Mouse (Mus musculus): ENCODE data around the gene 2010111I01Rik. TPM values are rescaled to one million over a fixed set of nuclear protein-coding genes. Genes with fewer than 3 reads are reported as not detected.
A peak's percentile ranks its signal among the peaks of the same experiment; 100 is the strongest.
"Not testable (repeated sequence)": the region's sequence is repeated elsewhere in the genome, so short reads cannot be mapped to it uniquely, and the experiment has no call there.

2010111I01Rik gene
- polyA plus RNA-seq, 1 experiment from 2014 or later, result 30.9 TPM

DNA sequence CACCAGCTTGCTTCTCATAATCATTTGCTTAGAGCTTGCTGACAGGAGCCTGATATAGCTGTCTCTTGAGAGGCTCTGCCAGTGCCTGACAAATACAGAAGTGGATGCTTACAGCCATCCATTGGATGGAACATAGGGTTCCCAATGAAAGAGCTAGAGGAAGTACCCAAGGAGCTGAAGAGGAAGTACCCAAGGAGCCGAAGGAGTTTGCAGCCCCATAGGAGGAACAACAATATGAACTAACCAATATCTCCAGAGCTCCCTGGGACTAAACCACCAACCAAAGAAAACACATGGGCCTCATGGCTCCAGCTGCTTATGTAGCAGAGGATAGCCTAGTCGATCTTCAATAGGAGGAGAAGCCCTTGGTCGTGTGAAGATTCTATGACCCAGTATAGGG is 42.8 kb downstream of the 2010111I01Rik start:
- 88% methylated on average over 3 of the region's 3 CpGs for WGBS
- not testable (repeated sequence) for H3K27ac ChIP-seq (replicated peaks); H3K27me3 ChIP-seq; ATAC-seq (replicated peaks); H3K4me3 ChIP-seq; H3K4me2 ChIP-seq (replicated peaks); H3K4me1 ChIP-seq; H3K9me3 ChIP-seq; H3K36me3 ChIP-seq; H3K9ac ChIP-seq (replicated peaks)

DNA sequence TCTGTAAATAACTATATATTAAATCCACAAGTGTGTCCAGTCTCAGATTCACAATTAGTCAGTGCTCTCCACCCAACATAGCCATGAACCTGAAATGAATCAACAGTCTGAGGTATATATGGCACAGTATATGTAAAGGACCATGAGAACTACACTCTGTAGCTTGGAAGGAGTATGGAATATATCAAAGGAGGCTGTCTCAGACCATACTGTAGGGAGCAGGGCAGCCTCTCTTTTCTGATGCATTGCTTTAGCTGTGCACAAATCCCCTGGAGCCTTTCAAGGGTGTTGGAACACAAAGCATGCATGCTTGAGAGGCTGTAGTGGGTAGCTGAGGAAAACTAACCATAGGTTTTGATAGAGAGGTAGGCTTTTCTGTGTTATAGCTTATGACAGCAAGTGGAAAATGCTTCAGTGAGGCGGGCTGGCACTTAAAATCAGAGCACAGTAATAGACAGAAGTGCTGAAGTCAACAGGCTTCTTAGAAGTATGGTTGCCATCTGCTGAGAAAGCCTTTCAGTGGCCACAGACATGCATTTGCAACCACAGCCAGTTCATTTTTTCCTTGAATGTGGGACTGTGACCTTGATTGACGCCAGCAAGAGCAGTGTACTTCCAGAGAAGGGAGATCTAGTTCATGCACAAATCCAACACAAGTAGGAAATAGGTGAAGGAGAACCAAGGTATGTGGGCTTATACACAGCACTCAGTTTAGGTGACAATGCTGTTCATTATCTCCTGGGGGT is 45.8 kb downstream of the 2010111I01Rik start:
- Histone ChIP-seq H3K9ac (replicated peaks) (no peak overlapping the region), H3K9me3 (no peaks in the 10 kb centered on the region), H3K4me1 (peaks cover 5% of the 10 kb centered on the region), H3K27ac (replicated peaks) (no peak overlapping the region), H3K4me3 (no peak overlapping the region), H3K36me3 (no peaks in the 10 kb centered on the region), H3K27me3 (no peaks in the 10 kb centered on the region), H3K4me2 (replicated peaks) (no peak overlapping the region)
- 85% methylated on average over 2 of the region's 2 CpGs for WGBS
- no peak for ATAC-seq (replicated peaks)

DNA sequence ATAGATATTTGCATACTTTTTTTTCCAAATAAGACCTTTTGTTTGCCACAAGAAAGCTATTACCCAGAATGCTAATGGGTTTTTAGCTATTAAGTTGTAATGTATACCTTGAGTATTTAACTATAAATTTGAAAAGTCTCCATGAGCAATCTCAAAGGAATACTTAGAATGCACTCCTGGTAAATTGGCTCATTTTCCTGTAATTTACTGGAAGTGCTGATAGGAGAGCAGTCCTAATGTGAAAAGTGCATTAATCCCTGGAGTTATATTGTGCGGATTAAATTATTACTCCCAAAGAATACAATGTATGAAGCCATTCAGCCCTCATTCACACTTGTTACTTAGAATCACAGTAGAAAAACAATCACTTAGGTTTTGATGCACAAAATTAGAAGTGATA is 49.7 kb downstream of the 2010111I01Rik start:
- Histone ChIP-seq H3K27me3 (no peaks in the 10 kb centered on the region), H3K9ac (replicated peaks) (no peak overlapping the region), H3K27ac (replicated peaks) (peak overlapping the region; percentile 37; the same call in 1 of the 2 replicates), H3K36me3 (no peaks in the 10 kb centered on the region), H3K9me3 (no peaks in the 10 kb centered on the region), H3K4me1 (peaks cover 5% of the 10 kb centered on the region), H3K4me2 (replicated peaks) (no peak overlapping the region), H3K4me3 (no peak overlapping the region)
- WGBS, result 62% methylated on average over 1 of the region's 1 CpGs
- no peak for ATAC-seq (replicated peaks)

DNA sequence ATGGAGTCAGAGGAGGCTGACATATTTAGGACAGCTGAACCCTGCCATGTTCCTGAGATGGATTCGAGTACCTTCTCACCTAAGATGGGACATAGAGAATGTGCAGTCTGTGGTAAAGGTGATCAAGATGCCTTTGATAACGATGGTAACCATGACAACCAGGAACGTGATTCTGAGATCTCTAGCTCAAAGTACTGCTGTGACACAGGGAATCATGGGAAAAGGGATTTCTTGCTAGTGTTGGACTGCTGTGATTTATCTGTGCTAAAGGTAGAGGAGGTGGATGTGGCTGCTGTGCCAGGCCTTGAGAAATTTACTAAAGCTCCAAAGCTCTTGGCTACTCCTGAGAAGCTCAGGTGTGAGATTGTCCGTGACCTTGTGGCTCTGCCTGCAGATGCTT is 50.7 kb downstream of the 2010111I01Rik start:
- no peak overlapping the region for H3K27ac ChIP-seq (replicated peaks)
- H3K4me1 ChIP-seq, result peaks cover 5% of the 10 kb centered on the region
- no peaks in the 10 kb centered on the region for H3K27me3 ChIP-seq
- no peaks in the 10 kb centered on the region for H3K36me3 ChIP-seq
- no peak overlapping the region for H3K4me3 ChIP-seq
- 0 out of 2 replicates have a peak, but pooled peaks have one; percentile 38 for ATAC-seq (replicated peaks)
- H3K9me3 ChIP-seq, result no peaks in the 10 kb centered on the region
- H3K4me2 ChIP-seq (replicated peaks), result no peak overlapping the region
- no peak overlapping the region for H3K9ac ChIP-seq (replicated peaks)
- 63% methylated on average over 4 of the region's 4 CpGs for WGBS

DNA sequence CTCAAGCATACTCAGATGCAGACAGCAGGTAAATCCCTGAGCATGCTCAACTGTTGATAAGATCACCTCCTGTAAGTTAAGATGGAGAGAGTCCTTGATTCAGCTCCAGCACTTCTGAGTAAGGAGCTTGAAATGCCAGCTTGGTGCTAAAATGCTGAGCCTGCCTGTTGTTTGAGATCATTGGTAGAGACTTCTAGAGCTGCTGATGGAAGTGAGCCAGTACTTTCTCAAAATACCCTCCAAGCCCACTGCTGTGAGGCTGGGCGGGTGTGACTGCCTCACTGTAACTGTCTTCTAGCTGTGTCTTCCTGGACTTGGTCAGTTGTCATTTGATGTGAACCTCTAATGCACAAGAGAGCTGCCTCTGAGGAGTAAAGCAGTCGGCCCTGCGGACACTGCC is 51.4 kb downstream of the 2010111I01Rik start:
- ATAC-seq (replicated peaks), result no peak
- peaks cover 5% of the 10 kb centered on the region for H3K4me1 ChIP-seq
- no peak overlapping the region for H3K4me3 ChIP-seq
- no peaks in the 10 kb centered on the region for H3K36me3 ChIP-seq
- no peak overlapping the region for H3K9ac ChIP-seq (replicated peaks)
- H3K27ac ChIP-seq (replicated peaks), result no peak overlapping the region
- H3K4me2 ChIP-seq (replicated peaks), result no peak overlapping the region
- WGBS, result 89% methylated on average over 3 of the region's 3 CpGs
- no peaks in the 10 kb centered on the region for H3K27me3 ChIP-seq
- H3K9me3 ChIP-seq, result no peaks in the 10 kb centered on the region

DNA sequence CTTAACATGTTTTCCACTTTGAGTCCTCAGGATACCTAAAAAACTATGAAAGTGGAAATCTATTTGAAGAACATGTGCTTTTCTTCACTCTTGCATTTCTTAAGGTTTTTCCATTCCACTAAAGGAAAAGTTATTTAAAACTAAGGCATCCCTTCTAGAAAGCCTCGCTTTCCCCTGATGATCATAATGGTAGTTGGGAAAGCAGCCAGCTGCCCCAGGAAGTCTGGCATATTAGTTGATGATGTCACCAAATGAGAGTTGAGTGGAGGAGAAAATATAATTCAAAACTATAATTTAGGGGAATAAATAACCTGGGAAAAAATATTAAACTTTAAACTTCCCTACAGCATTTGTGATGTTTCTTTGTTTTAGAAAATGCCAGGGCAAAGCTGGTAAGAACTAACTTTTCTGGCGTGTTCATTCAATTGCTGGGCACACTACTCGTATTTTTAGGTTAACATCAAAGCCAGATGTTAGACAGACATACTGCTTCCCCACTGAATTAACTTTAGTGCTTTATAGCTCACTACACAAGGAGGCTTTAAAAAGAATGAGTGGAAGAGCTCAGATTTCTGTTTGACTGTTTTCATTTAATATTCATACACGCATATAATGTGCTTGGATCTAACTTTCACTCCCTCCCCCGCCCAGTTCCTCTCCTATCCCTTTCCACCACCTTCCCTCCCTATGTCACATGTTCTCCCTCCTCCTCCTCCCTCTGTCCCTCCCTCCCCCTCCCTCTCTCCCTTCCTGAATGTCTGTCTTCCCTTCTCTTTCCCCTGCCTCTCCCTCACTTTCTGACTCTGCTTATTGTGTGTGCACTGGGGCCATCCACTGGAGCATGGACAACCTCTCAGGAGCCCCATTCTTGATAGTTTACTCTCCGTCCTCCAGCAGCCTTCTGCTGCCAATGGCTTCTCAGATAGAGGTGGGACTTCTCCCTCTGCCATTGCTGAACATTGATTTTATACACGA is 58.8 kb downstream of the 2010111I01Rik start:
- Histone ChIP-seq H3K9ac (replicated peaks) (no peak overlapping the region), H3K27ac (replicated peaks) (no peak overlapping the region), H3K4me3 (no peak overlapping the region), H3K9me3 (no peaks in the 10 kb centered on the region), H3K4me1 (no peaks in the 10 kb centered on the region), H3K36me3 (no peaks in the 10 kb centered on the region), H3K4me2 (replicated peaks) (no peak overlapping the region), H3K27me3 (no peaks in the 10 kb centered on the region)
- ATAC-seq (replicated peaks), result no peak
- WGBS, result 76% methylated on average over 7 of the region's 7 CpGs

DNA sequence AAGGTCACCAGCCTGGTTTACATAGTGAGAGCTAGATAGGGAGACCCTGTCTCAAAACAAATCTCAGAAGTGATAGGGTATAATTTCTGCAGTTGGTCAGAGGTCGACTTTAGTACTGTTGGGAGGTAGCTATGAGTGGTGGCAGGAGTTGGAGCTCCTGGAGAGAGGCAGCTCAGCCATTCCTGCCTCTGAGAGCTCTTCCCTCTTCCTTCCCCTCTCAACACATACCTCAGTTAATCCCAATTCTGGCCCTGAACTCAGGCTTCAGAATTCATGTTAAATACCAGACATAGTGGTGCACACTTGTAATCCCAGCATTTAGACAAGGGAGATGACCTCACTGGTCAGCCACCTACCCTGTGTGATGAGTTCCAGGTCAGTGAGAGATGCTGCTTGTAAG is 65.3 kb downstream of the 2010111I01Rik start:
- H3K9me3 ChIP-seq, result no peaks in the 10 kb centered on the region
- no peaks in the 10 kb centered on the region for H3K36me3 ChIP-seq
- no peaks in the 10 kb centered on the region for H3K27me3 ChIP-seq
- H3K4me2 ChIP-seq (replicated peaks), result no peak overlapping the region
- H3K4me3 ChIP-seq, result no peak overlapping the region
- H3K4me1 ChIP-seq, result peaks cover 13% of the 10 kb centered on the region
- no peak overlapping the region for H3K9ac ChIP-seq (replicated peaks)
- 66% methylated on average over 1 of the region's 1 CpGs for WGBS
- no peak for ATAC-seq (replicated peaks)
- H3K27ac ChIP-seq (replicated peaks), result no peak overlapping the region

DNA sequence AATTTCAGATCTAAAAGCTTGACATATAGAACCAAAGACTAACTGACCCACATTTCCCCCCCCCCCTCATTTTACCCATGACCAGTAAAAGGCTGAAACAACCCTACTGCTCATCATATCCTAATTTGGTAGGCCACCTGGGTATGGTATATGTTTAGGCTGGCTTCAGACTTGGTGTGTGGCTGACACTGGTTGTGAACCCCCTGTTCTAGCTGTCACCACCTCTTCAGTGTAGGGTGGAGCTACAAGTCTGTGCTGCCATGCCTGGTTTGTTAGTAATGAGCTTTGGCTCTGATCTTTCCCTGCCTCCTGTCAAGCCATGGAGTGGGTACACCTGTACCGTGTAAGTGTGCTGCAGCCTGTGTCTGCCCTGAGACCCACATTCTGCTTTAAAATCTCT is 66.6 kb downstream of the 2010111I01Rik start:
- Histone ChIP-seq H3K36me3 (no peaks in the 10 kb centered on the region), H3K4me3 (no peak overlapping the region), H3K4me2 (replicated peaks) (no peak overlapping the region), H3K4me1 (peaks cover 13% of the 10 kb centered on the region), H3K27me3 (no peaks in the 10 kb centered on the region), H3K9ac (replicated peaks) (no peak overlapping the region), H3K27ac (replicated peaks) (no peak overlapping the region), H3K9me3 (no peaks in the 10 kb centered on the region)
- 82% methylated on average over 1 of the region's 1 CpGs for WGBS
- ATAC-seq (replicated peaks), result no peak

DNA sequence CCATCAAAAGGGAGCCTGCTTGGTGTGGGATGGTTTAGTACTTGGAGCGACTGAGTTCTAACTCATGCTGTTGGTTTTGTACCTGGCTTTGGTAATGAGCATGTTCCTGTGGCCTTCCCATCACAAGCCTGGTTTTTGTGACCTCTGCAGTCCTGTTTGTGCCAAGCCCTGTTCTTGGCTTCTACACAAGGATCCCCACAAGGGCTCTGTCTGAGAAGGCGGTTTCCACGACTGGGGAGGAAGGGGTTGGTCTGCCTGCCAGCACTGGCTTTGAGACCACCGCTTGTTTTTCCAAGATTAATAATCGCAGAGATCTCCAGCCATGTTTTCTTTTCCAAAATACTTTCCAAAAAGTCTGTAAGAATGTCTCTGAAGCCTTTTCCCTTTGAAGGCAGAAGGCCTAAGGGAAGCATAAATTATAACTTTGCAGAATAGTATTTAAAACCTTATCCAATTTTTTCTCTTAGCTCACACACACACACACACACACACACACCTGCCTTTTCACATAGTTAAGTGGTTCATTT is 67.7 kb downstream of the 2010111I01Rik start:
- 62% methylated on average over 5 of the region's 5 CpGs for WGBS
- Histone ChIP-seq H3K4me3 (no peak overlapping the region), H3K27ac (replicated peaks) (peak overlapping the region; percentile 1; the same call in 1 of the 2 replicates), H3K9me3 (no peaks in the 10 kb centered on the region), H3K4me1 (peaks cover 13% of the 10 kb centered on the region), H3K4me2 (replicated peaks) (no peak overlapping the region), H3K9ac (replicated peaks) (no peak overlapping the region), H3K27me3 (no peaks in the 10 kb centered on the region), H3K36me3 (no peaks in the 10 kb centered on the region)
- no peak for ATAC-seq (replicated peaks)

DNA sequence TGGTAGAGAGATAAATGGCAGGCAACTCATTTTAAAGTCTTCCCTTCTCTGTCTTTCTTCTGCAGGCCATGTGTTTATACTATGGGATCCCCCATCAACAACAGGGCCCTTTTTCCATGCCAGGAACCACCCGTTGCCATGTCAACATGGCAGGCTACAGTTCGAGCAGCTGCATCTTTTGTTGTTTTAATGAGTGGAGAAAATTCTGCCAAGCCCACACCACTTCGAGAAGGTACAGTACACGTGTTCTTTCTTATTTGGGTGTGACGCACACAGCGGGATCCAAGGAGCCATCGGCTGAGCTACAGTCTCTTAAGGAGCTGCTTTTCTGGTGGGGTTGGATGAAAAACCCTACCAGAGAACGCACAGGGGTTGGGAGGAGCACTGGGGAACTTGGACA is 68.3 kb downstream of the 2010111I01Rik start:
- no peak overlapping the region for H3K9ac ChIP-seq (replicated peaks)

DNA sequence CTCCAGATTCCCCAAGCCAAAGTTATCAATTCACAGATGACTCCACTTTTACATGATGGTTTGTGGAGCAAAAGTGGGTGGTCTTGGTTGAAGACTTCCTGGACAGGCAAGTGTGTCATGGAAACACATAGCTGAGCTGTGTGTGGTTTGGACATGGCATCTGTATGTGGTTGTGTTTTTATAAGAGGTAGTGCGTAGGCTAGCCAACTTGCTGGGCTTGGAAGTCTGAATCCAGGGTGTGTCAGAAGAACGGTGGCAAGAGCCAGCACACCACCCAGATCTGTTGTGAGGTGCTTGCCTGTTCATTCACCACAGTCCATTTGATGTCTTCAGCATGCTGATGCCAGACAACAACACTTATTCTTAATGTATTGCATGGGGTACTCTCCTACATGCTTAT is 68.7 kb downstream of the 2010111I01Rik start:
- WGBS, result 87% methylated on average over 2 of the region's 2 CpGs
- peaks cover 13% of the 10 kb centered on the region for H3K4me1 ChIP-seq
- H3K4me2 ChIP-seq (replicated peaks), result no peak overlapping the region
- no peaks in the 10 kb centered on the region for H3K36me3 ChIP-seq
- 0 out of 2 replicates have a peak overlapping the region, but pooled peaks have one; percentile 14 for H3K27ac ChIP-seq (replicated peaks)
- no peaks in the 10 kb centered on the region for H3K9me3 ChIP-seq
- H3K27me3 ChIP-seq, result no peaks in the 10 kb centered on the region
- no peak overlapping the region for H3K9ac ChIP-seq (replicated peaks)
- ATAC-seq (replicated peaks), result 0 out of 2 replicates have a peak, but pooled peaks have one; percentile 11
- no peak overlapping the region for H3K4me3 ChIP-seq

More for the DNA sequence above, 68.3 kb downstream of the 2010111I01Rik start:
- 21% methylated on average over 8 of the region's 8 CpGs for WGBS
- Histone ChIP-seq H3K36me3 (no peaks in the 10 kb centered on the region), H3K4me3 (no peak overlapping the region), H3K9me3 (no peaks in the 10 kb centered on the region), H3K27ac (replicated peaks) (peak overlapping the region; percentile 14; the same call in 1 of the 2 replicates), H3K27me3 (no peaks in the 10 kb centered on the region), H3K4me1 (peaks cover 13% of the 10 kb centered on the region), H3K4me2 (replicated peaks) (no peak overlapping the region)
- peak; percentile 83 for ATAC-seq (replicated peaks)

DNA sequence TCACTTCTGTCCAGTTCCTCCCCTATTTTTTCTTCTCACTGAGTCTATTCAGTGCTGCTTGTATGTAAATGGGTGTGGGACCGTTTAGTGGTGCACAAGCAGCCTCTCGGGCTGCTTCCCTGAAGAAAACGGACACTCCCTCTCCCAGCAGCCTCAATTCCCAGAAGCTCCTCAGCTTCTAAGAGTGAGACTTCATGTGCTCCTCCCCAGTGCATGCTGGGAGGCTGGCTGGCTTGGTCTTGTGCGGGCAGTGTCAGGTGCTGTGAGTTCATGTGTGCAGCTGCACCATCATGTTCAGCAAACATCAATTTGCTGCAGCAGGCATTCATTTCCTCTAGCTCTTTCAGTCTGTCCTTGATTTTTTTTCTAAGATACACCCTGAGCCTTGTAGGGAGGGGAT is 70.0 kb downstream of the 2010111I01Rik start:
- Histone ChIP-seq H3K9me3 (no peaks in the 10 kb centered on the region), H3K27ac (replicated peaks) (no peak overlapping the region)
- 52% methylated on average over 4 of the region's 4 CpGs for WGBS

More for the DNA sequence above, 70.0 kb downstream of the 2010111I01Rik start:
- Histone ChIP-seq H3K4me2 (replicated peaks) (no peak overlapping the region), H3K4me3 (no peak overlapping the region), H3K4me1 (peaks cover 13% of the 10 kb centered on the region), H3K36me3 (no peaks in the 10 kb centered on the region), H3K9ac (replicated peaks) (no peak overlapping the region), H3K27me3 (no peaks in the 10 kb centered on the region)
- ATAC-seq (replicated peaks), result no peak
